Mouse (Mus musculus) G1E (cell line): ENCODE data around the gene Sfxn5.

Experiments used
- CTCF ChIP-seq: IDR thresholded peaks from 2 replicates; pipeline ENCODE4 v1.5.1; 2012; ENCODE audit warnings: low read depth, low read length, inconsistent platforms, mixed read lengths
- GATA1 ChIP-seq: IDR thresholded peaks from 2 replicates; pipeline ENCODE4 v1.6.1; 2012; ENCODE audit warnings: borderline replicate concordance, low read length, inconsistent platforms, mixed read lengths
- GATA2 ChIP-seq: IDR thresholded peaks from 2 replicates; pipeline ENCODE4 v1.6.1; 2012; ENCODE audit warnings: low read depth, low read length, inconsistent platforms, borderline replicate concordance
- POLR2AphosphoS5 ChIP-seq: IDR thresholded peaks from 2 replicates; pipeline ENCODE4 v1.6.1; 2012; ENCODE audit warnings: low read depth, low read length, inconsistent platforms; ENCODE audit not compliant: insufficient replicate concordance
- TAL1 ChIP-seq: conservative IDR thresholded peaks from 2 replicates; pipeline ENCODE4 v1.6.1; 2012; ENCODE audit warnings: low read depth, low read length, inconsistent platforms, mixed read lengths

DNA sequence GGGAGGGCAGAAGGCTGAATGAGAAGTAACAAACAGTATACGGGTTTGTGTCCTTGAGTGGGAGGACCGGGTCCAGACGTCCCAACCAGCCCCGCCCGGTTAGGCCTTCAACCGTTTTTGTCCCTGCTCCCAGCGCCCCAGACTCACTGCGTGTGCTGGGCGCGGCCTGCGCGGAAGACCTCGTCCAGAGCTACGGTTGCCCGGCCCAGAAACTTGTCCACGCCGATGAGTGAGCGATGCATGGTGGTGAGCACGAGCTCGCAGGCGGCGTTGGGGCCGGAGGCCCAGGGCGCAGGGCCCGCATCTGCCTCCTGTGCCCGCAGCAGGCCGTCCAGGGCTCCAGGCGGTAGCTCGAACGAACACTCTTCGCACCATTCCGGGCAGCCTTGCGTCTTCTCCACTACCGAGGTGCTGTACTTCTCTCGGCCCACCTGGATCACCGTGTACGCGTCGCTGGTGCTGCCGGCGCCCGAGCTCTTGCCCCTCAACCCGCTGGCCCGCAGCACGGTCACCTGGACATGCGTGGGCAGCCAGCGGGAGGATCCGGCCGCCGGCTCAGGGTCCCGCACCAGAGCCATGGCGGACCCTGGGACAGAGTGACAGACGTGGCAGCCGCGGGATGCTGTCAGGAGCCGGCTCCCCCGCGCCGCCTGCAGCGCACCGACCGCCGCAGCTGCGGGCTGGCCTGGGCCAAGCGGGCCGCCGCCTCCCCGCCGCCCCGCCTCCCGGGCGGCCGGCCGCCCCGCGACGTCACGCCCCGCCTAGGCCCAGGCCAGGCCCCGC, 40.9 kb upstream of the Sfxn5 start, which contains the start of gene Rab11fip5:
- TF ChIP-seq CTCF (no peak), GATA1 (no peak), TAL1 (no peak), POLR2AphosphoS5 (no peak), GATA2 (no peak)
